Mouse (Mus musculus): ENCODE results near the gene Gm28510. TPM values are rescaled to one million over a fixed set of nuclear protein-coding genes. Genes with fewer than 3 reads are reported as not detected.
"Not testable (repeated sequence)": the region's sequence is repeated elsewhere in the genome, so short reads cannot be mapped to it uniquely, and the experiment has no call there.

Gm28510 gene
- polyA plus RNA-seq (2015; fragmentation: Nextera tagmentation; extraction: Ambion mirVana) = not detected in 2 replicates

DNA sequence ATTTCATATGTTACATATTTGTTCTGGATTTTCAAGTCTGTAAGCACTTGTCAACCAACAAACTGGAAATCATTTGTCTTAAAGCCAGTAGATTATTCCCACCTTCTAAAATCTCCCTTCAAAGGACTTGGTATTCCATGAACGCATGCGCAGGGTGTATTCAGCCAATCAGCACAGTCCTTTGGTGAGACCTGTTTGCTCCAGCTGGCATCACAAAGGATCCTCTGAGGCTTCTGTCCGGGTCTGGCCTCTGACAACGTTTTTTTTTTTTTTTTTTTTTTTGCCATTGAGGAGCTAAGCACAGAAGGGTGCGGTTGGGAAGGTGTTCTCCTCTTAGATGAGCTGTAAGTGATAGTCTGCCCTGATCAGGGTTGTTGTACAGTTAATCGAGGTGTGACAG is at the start of gene Gm28510:
Gene Gm28510 (plus strand): TSS at position 301 of the 400 bp plus-strand sequence.
- not testable (repeated sequence) for H3K4me2 ChIP-seq (replicated peaks; ENCODE audit: low read depth)

More for the DNA sequence above, at the start of gene Gm28510:
- not testable (repeated sequence) for H3K9ac ChIP-seq (ENCODE audit: low read length); H3K4me3 ChIP-seq (ENCODE audit: low read depth, low read length); H3K27ac ChIP-seq (replicated peaks); ATAC-seq (ENCODE audit: low FRiP score, low TSS enrichment); H3K27me3 ChIP-seq (ENCODE audit: control insufficient read depth, insufficient read depth, low read length); H3K36me3 ChIP-seq (ENCODE audit: control insufficient read depth, insufficient read depth, low read length); DNase-seq (ENCODE audit: low spot score); H3K9me3 ChIP-seq (ENCODE audit: control insufficient read depth, low read length); H3K4me1 ChIP-seq (replicated peaks; ENCODE audit: control insufficient read depth, insufficient read depth)
- no CpG with 5 or more reads among the region's 6 CpGs for WGBS

Other genes starting within 250 kb of the Gm28510 start
- gene Gm20834, start 88.1 kb upstream of the Gm28510 start, polyA plus RNA-seq (2015; fragmentation: Nextera tagmentation; extraction: Ambion mirVana) = not detected in 2 replicates
- gene Gm20737, start 123.3 kb downstream of the Gm28510 start, polyA plus RNA-seq (2015; fragmentation: Nextera tagmentation; extraction: Ambion mirVana) = not detected in 2 replicates
- gene Gm21775, start 140.7 kb downstream of the Gm28510 start, polyA plus RNA-seq (2015; fragmentation: Nextera tagmentation; extraction: Ambion mirVana) = not detected in 2 replicates
- gene Gm21900, start 203.6 kb downstream of the Gm28510 start, polyA plus RNA-seq (2015; fragmentation: Nextera tagmentation; extraction: Ambion mirVana) = not detected in 2 replicates

Measured in stomach, postnatal 0 days (tissue).